Mouse (Mus musculus) limb, embryonic 10.5 days (tissue): ENCODE measurements around the gene Map3k20. TPM values are rescaled to one million over a fixed set of nuclear protein-coding genes. Genes with fewer than 3 reads are reported as not detected.

Experiments
- DNase-seq: peaks from one replicate; pipeline ENCODE4 v3.0.0-alpha.2; 2017; ENCODE audit warnings: low spot score
- H3K27ac ChIP-seq: fragments of 300-500 bp; sonication (generic); 2 replicates; pipeline ENCODE4 v1.5.1; 2016; ENCODE audit warnings: mild to moderate bottlenecking
- H3K27me3 ChIP-seq: fragments of 300-500 bp; sonication (generic); 2 replicates; pipeline ENCODE4 v1.6.1; 2016; ENCODE audit warnings: low read depth, mild to moderate bottlenecking; ENCODE audit not compliant: poor library complexity, severe bottlenecking
- H3K36me3 ChIP-seq: fragments of 300-500 bp; sonication (generic); 2 replicates; pipeline ENCODE4 v1.6.1; 2016; ENCODE audit warnings: mild to moderate bottlenecking, moderate library complexity
- H3K4me1 ChIP-seq: fragments of 300-500 bp; sonication (generic); 2 replicates; pipeline ENCODE4 v1.6.1; 2016
- H3K4me3 ChIP-seq: fragments of 300-500 bp; sonication (generic); 2 replicates; pipeline ENCODE4 v1.5.1; 2016; ENCODE audit warnings: mild to moderate bottlenecking, moderate library complexity
- H3K9me3 ChIP-seq: fragments of 300-500 bp; sonication (generic); replicated peaks from 2 replicates; pipeline ENCODE4 v1.6.1; 2016; ENCODE audit warnings: mild to moderate bottlenecking
- WGBS: fragments of 180-500 bp; shearing (Covaris S2); methylation state at CpG from one replicate; pipeline ENCODE4 v1.1.7; 2016; 5-methylcytosine and 5-hydroxymethylcytosine counted together
- polyA plus RNA-seq: library from polyadenylated mRNA; unstranded; fragments of >200 nt; fragmentation: Nextera tagmentation; extraction: Ambion mirVana; gene quantifications from 2 replicates; pipeline ENCODE4 v1.2.1, GENCODE M21; 2016

Gene Map3k20
- polyA plus RNA-seq, 1 experiment from 2014 or later = 9.9 TPM

- Histone ChIP-seq H3K9me3 (no peaks in the 10 kb centered on the region), H3K4me3 (no peak overlapping the region), H3K27me3 (no peaks in the 10 kb centered on the region), H3K27ac (no peak overlapping the region), H3K4me1 (peaks cover 32% of the 10 kb centered on the region), H3K36me3 (no peaks in the 10 kb centered on the region)
- 83% methylated on average over 4 of the region's 4 CpGs for WGBS
- no peak for DNase-seq
These were observed 31.6 kb upstream of the Map3k20 start for GRCm38 (mm10) chr2:72253882-72254281.

DNA sequence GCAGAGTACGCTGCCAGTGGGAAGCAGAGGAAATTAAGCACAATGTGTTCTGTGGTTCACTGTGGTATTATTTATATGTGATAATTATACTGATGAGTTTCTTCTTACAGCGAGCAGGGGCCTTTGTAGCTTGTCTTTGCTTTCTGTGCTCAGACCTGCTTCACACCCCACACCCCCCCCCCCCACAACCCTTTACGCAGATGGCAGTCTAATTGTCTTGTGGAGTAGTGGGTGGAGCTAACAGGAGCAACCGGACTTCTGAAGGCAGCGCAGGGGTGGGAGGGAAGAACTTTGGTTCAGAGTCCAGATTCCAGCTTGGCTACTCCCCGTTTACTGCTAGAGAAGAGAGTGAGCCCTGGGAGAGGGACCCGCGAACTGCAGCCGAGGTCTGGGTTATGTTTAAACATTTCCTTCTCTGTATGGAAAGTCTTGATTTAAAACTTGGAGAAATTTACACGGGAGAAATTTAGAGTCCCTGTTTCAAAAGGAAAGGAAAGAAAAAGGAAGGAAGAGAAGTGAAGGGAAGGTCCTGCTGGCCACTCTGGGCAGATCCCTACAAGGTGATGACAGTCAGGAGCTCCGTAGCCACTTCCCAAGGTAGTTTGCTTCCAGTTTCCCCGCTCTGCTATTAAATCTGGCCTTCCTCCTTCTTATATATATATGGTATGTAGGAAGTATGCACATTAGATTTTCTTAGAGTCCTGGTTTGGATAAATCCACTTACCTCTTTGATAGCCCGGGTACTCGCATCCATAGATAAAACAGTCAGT is 30.4 kb upstream of the Map3k20 start:
- 36% methylated on average over 14 of the region's 14 CpGs for WGBS
- no peak for DNase-seq
- Histone ChIP-seq H3K27me3 (no peaks in the 10 kb centered on the region), H3K4me1 (peaks cover 25% of the 10 kb centered on the region), H3K9me3 (no peaks in the 10 kb centered on the region), H3K27ac (peak overlapping the region; percentile 19; the same call in 1 of the 2 replicates), H3K4me3 (peak overlapping the region; percentile 25), H3K36me3 (no peaks in the 10 kb centered on the region)

DNA sequence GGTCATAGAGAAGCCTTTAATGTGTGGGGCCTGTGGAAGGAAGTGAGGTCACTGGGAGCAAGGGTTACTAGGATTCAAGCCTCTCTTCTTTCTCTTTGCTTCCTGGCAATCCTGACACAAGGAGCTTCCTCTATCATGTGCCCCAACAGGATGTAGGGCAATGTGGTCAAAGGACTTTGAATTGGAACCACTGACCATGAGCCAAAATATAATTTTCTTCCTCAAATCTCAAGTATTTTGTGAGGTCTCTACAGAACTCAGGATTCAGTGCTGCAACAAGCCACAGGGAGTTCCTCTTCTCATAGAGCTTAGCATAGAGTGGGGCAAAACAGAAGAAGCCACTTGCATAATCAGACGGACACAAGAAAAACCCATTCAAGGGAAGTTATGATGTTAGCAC is 24.7 kb upstream of the Map3k20 start:
- Histone ChIP-seq H3K9me3 (no peaks in the 10 kb centered on the region), H3K36me3 (no peaks in the 10 kb centered on the region), H3K27me3 (no peaks in the 10 kb centered on the region), H3K27ac (no peak overlapping the region), H3K4me1 (peaks cover 2% of the 10 kb centered on the region; the same call in 1 of the 2 replicates), H3K4me3 (no peak overlapping the region)
- DNase-seq = no peak
- WGBS = 96% methylated on average over 1 of the region's 1 CpGs

GRCm38 (mm10) chr2:72262814-72263480 is 22.5 kb upstream of the Map3k20 start:
- WGBS = 91% methylated on average over 6 of the region's 6 CpGs
- Histone ChIP-seq H3K4me1 (no peaks in the 10 kb centered on the region), H3K27ac (no peak overlapping the region), H3K27me3 (no peaks in the 10 kb centered on the region), H3K4me3 (no peak overlapping the region), H3K9me3 (no peaks in the 10 kb centered on the region), H3K36me3 (no peaks in the 10 kb centered on the region)
- no peak for DNase-seq

GRCm38 (mm10) chr2:72267390-72267789 is 18.0 kb upstream of the Map3k20 start:
- Histone ChIP-seq H3K27me3 (no peaks in the 10 kb centered on the region), H3K36me3 (no peaks in the 10 kb centered on the region), H3K9me3 (no peaks in the 10 kb centered on the region), H3K4me3 (no peak overlapping the region), H3K27ac (no peak overlapping the region), H3K4me1 (no peaks in the 10 kb centered on the region)
- no peak for DNase-seq
- WGBS = 93% methylated on average over 6 of the region's 6 CpGs

DNA sequence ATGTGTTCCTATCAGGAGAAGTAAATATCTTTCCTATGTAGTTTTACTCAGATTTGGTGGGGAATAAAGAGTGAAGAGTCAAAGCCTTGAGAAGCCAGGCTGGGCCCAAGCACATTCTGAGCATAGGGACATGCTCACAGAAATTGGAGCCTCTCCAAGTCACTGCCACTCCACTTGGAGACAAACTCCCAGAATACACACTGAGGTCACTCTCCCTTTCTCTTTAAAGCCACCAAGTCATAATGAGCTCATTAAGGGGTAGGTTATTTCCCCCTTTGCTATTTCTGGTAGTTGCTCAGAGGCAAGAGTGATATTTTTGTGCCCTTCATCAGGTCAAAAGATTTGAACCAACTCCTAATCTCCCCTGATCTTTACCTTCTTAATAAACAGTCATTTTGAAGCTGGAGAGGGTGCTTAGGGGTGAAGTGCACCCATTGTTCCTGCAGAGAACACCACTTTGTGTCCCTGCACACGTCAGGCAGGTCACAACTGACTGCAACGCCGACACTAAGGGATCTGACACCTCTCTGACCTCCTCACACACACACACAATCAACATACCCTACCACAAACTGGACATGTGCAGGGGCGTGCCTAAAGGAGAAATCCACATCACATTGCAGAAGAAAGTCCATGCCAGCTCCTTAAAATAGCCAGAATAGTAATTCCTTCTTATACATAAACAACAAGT is 15.6 kb upstream of the Map3k20 start:
- no peak for DNase-seq
- Histone ChIP-seq H3K27me3 (no peaks in the 10 kb centered on the region), H3K27ac (no peak overlapping the region), H3K36me3 (no peaks in the 10 kb centered on the region), H3K9me3 (no peaks in the 10 kb centered on the region), H3K4me1 (no peaks in the 10 kb centered on the region), H3K4me3 (no peak overlapping the region)
- WGBS = 86% methylated on average over 4 of the region's 4 CpGs

GRCm38 (mm10) chr2:72278247-72278873 is 7.1 kb upstream of the Map3k20 start:
- Histone ChIP-seq H3K4me1 (peaks cover 8% of the 10 kb centered on the region; the same call in 1 of the 2 replicates), H3K36me3 (no peaks in the 10 kb centered on the region), H3K4me3 (no peak overlapping the region), H3K27me3 (no peaks in the 10 kb centered on the region), H3K9me3 (no peaks in the 10 kb centered on the region), H3K27ac (no peak overlapping the region)
- no peak for DNase-seq
- WGBS = 66% methylated on average over 4 of the region's 4 CpGs

DNA sequence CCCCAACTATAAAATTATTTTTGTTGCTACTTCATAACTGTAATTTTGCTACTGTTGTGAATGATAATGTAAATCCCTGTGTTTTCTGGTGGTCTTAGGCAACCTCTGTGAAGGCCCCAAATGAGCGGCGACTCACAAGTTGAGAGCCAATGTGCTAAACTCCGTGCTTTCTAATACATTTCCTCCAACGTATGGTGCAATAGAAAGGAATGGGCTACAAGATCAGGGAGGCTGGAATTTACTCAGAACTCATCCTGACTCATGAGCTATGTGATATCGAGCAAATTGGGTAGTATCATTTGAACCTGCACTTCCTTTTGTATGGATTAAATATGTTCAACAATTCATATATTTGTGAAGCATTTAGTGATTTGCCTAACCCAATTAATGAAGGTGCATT is 4.9 kb upstream of the Map3k20 start:
- no peak overlapping the region for H3K27ac ChIP-seq
- H3K4me1 ChIP-seq = peaks cover 16% of the 10 kb centered on the region
- DNase-seq = no peak
- no peaks in the 10 kb centered on the region for H3K36me3 ChIP-seq
- WGBS = 93% methylated on average over 5 of the region's 5 CpGs
- no peaks in the 10 kb centered on the region for H3K9me3 ChIP-seq
- H3K4me3 ChIP-seq = no peak overlapping the region
- H3K27me3 ChIP-seq = no peaks in the 10 kb centered on the region

GRCm38 (mm10) chr2:72281971-72282370 is 3.5 kb upstream of the Map3k20 start:
- 92% methylated on average over 14 of the region's 14 CpGs for WGBS

DNA sequence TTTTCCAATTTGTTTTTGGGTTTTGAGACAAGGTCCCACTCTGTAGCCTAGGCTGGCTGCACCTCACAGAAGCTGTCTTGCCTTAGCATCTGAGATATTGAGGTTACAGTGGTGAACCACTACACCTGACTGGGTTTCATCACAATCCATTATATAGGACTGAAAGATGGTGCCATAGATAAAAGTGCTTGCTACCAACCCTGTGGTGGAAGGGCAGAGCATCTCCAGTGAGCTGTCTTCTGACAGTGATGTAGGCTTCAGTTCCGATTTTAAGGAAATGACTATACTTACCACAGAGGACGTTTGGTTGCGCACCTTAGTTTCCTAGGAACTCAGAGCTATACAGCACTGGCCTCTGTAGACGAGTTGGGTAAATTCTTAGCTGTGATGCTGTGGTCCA is 2.7 kb upstream of the Map3k20 start:
- Histone ChIP-seq H3K27ac (no peak overlapping the region), H3K4me1 (peaks cover 13% of the 10 kb centered on the region), H3K36me3 (no peaks in the 10 kb centered on the region), H3K4me3 (no peak overlapping the region), H3K9me3 (no peaks in the 10 kb centered on the region), H3K27me3 (no peaks in the 10 kb centered on the region)
- whole genome bisulfite sequencing = 84% methylated on average over 4 of the region's 4 CpGs
- no peak for DNase-seq

More at GRCm38 (mm10) chr2:72281971-72282370, 3.5 kb upstream of the Map3k20 start:
- no peaks in the 10 kb centered on the region for H3K36me3 ChIP-seq
- no peak for DNase-seq
- H3K27ac ChIP-seq = no peak overlapping the region
- H3K4me3 ChIP-seq = no peak overlapping the region
- no peaks in the 10 kb centered on the region for H3K9me3 ChIP-seq
- H3K4me1 ChIP-seq = peaks cover 17% of the 10 kb centered on the region
- no peaks in the 10 kb centered on the region for H3K27me3 ChIP-seq

DNA sequence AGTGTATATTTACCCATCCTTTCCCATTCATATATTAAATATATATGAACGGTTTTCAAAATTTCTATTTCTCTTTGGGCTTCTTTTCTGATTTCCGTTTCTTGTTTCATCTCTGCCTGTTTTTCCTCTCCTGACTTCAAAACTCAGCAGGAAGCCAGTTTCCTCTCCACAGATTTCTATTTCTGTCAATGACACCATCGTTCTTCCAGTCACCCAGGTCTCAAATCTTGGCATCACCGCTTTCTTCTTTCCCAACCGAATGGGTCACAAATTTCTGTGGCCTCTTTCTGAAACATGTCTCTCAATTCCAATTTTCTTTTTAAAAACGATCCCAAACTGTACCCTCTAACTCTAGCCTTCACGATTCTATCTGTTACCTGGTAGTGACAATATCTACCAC is 748 bp upstream of the Map3k20 start:
- Histone ChIP-seq H3K36me3 (no peaks in the 10 kb centered on the region), H3K4me1 (peaks cover 11% of the 10 kb centered on the region), H3K27ac (no peak overlapping the region), H3K27me3 (no peaks in the 10 kb centered on the region), H3K9me3 (no peaks in the 10 kb centered on the region), H3K4me3 (no peak overlapping the region)
- no peak for DNase-seq
- WGBS = 78% methylated on average over 7 of the region's 7 CpGs

DNA sequence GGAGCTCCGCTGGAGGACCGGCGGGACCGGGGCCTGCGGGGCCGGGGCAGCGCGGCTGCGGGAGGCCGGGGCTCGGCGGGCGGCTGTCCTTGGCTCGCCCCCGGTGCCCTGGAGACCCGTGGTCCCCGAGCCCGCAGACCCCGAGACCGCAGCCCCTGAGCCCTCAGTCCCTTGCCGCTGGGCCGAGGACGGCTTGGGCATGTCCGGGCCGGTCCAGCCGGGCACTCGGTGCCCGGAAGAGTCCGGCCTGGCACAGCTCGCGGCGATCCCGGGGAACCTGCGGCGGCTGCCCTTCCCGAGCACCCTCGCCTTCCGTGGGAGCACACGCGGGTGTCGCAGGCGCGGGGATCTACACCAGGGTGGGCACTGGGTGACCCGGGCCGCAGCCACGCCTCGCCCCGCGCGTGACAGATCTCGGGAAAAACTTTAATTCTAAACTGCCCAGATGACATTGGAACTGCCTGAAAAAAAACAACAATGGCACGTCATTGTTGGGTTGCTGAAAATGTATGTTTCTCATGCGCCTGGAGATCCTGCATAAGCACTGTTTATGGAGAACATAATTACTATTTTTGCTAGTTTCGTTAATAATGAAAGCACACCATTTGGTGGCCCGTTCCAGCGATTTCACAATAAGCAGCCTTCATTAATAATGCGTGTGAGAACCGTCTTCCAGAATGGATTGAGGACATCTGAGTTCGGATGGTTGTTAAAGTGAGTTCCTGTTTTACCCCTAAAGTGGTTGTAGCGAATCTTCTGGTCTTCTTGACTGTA is 638 bp downstream of the Map3k20 start:
- Histone ChIP-seq H3K4me1 (peaks cover 11% of the 10 kb centered on the region), H3K9me3 (no peaks in the 10 kb centered on the region), H3K4me3 (peak overlapping the region; percentile 97), H3K27ac (peak overlapping the region; percentile 95), H3K36me3 (no peaks in the 10 kb centered on the region), H3K27me3 (no peaks in the 10 kb centered on the region)
- 2% methylated on average over 54 of the region's 60 CpGs for WGBS
- peak; percentile 61 for DNase-seq
